Mouse (Mus musculus): Measurements from ENCODE around the gene Rab11fip5. TPM values are rescaled to one million over a fixed set of nuclear protein-coding genes. Genes with fewer than 3 reads are reported as not detected.

The Rab11fip5 gene
- polyA plus RNA-seq (2012; rRNA removed): 0.37 and 0.44 TPM in 2 replicates

DNA sequence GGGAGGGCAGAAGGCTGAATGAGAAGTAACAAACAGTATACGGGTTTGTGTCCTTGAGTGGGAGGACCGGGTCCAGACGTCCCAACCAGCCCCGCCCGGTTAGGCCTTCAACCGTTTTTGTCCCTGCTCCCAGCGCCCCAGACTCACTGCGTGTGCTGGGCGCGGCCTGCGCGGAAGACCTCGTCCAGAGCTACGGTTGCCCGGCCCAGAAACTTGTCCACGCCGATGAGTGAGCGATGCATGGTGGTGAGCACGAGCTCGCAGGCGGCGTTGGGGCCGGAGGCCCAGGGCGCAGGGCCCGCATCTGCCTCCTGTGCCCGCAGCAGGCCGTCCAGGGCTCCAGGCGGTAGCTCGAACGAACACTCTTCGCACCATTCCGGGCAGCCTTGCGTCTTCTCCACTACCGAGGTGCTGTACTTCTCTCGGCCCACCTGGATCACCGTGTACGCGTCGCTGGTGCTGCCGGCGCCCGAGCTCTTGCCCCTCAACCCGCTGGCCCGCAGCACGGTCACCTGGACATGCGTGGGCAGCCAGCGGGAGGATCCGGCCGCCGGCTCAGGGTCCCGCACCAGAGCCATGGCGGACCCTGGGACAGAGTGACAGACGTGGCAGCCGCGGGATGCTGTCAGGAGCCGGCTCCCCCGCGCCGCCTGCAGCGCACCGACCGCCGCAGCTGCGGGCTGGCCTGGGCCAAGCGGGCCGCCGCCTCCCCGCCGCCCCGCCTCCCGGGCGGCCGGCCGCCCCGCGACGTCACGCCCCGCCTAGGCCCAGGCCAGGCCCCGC is at the start of gene Rab11fip5:
Rab11fip5 (minus strand) TSS at position 684 of the 783 bp plus-strand sequence.

DNA sequence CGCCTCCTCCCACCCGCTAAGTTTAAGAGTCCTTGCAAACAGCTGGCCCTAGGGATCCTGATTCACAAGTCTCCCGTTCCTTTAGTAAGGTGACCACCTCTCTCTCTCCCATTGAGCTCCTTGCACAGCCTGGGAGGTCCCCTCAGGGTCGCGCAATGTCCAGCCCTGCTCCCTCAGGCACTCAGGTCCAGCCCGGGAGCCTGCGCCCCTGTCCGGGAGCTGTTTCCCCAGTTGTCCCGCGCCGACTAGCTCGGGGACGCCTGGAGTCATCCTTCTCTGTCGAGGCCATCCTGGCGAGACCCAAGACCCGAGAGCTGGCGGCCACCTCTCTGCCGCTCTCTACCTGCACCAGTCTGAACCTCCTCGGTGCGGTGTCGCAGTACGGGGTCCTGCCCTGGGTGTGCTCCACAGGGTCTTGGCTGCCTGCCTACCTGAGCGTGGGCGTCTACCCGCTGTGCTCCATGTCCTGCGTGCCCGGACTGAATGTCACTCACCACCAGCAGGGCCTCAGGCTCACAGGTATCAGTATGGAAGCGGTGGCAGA is 49.5 kb upstream of the Rab11fip5 start, which contains the start of gene Noto:
Noto (plus strand) TSS at position 51 of the 544 bp plus-strand sequence.

DNA sequence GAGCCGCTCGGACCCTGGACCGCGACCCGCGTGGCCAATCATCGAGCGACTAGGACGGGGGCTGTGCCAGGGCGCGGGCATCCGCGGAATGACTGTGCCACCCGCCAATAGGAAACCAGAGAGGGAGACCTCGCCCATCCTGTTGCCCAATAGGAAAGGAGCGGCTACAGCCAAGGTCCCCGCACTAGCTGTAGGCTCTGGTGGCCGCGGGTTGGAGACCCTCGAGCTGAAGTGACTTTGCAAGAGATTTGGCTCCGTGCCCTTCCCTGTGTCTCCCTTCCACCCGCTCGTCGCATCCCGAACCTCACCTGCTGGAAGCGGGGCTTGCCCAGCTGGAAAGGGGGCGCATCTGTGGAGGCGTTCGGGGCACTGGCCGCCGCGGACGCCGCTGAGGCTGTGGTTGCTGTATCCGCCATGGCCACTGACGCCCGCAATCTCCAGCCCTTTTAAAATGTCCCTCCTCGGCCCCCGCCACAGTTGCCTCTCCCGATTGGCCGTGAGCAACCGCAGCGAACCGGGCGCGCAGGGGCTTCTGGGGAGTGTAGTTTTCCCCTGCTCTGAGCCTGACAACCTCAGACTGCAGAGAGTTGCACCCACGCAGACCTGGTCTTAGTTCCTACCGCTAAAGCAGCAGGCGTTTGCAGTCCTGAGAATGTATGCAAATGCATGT is 41.3 kb downstream of the Rab11fip5 start, which contains the start of gene Sfxn5:
Sfxn5 (minus strand) TSS at position 423 of the 670 bp plus-strand sequence.

Other genes starting within 250 kb of the Rab11fip5 start
- gene Spr, start 236.9 kb downstream of the Rab11fip5 start, polyA plus RNA-seq (2012; rRNA removed): 7.2 and 8.6 TPM in 2 replicates
- gene Emx1, start 187.2 kb downstream of the Rab11fip5 start, polyA plus RNA-seq (2012; rRNA removed): not detected in 2 replicates
- 0.75 and 0.89 TPM in 2 replicates for gene Sfxn5, start 41.2 kb downstream of the Rab11fip5 start, polyA plus RNA-seq (2012; rRNA removed)
- gene Noto, start 49.3 kb upstream of the Rab11fip5 start, polyA plus RNA-seq (2012; rRNA removed): not detected in 2 replicates
- 17.0 and 17.9 TPM in 2 replicates for gene Smyd5, start 57.4 kb upstream of the Rab11fip5 start, polyA plus RNA-seq (2012; rRNA removed)
- 162 and 179 TPM in 2 replicates for gene Cct7, start 76.9 kb upstream of the Rab11fip5 start, polyA plus RNA-seq (2012; rRNA removed)
- 15.6 and 17.6 TPM in 2 replicates for gene Pradc1, start 77.3 kb upstream of the Rab11fip5 start, polyA plus RNA-seq (2012; rRNA removed)
- 0.01 TPM in 1 of 2 replicates, not detected in the other for gene Fbxo41, start 128.4 kb upstream of the Rab11fip5 start, polyA plus RNA-seq (2012; rRNA removed)
- gene Egr4, start 139.0 kb upstream of the Rab11fip5 start, polyA plus RNA-seq (2012; rRNA removed): not detected in 2 replicates
- 2.0 and 2.1 TPM in 2 replicates for gene Alms1, start 212.9 kb upstream of the Rab11fip5 start, polyA plus RNA-seq (2012; rRNA removed)

All from liver, embryonic 14 days (tissue).